27 mouse cellular contexts compared by ENCODE assay signal in genomic region chr14:104734213-104734612, GRCm38 (mm10).
A peak's percentile ranks its signal among the peaks of the same experiment; 100 is the strongest.
DNase-seq lines count a peak whose midpoint lies in the region; ATAC-seq and TF ChIP-seq lines count a peak whose summit lies in the region.
"Had no signal": no experiment of that assay in that cellular context is flagged by ENCODE, and none has a peak within 500 bp of the region (broad histone marks: within the 10 kb centered on the region; RNA-seq: fewer than 3 reads in every experiment).

No protein-coding gene starts in this region.

- H3K27ac ChIP-seq in heart, adult 2 months: peak overlapping the region; percentile 61
- H3K27ac ChIP-seq in heart, embryonic 12.5 days (ENCODE audit: poor library complexity, severe bottlenecking): peak overlapping the region; percentile 54; the same call in 1 of the 2 replicates
- H3K27ac ChIP-seq in heart, postnatal 0 days (ENCODE audit: low read depth): peak overlapping the region; percentile 54
- no peak overlapping the region for H3K27ac ChIP-seq in kidney, adult 2 months (ENCODE audit: insufficient read depth, low read depth, low read length)
- H3K27ac ChIP-seq in forebrain, postnatal 0 days (ENCODE audit: low read depth, low read length): no peak overlapping the region
- H3K27ac ChIP-seq: forebrain, embryonic 13.5 days; hindbrain, embryonic 10.5 days; hindbrain, embryonic 15.5 days; limb, embryonic 13.5 days; lung, embryonic 15.5 days; midbrain, embryonic 10.5 days; midbrain, embryonic 15.5 days; neural tube, embryonic 15.5 days; stomach, embryonic 15.5 days had no signal

- H3K79me2 ChIP-seq in heart, adult 2 months (replicated peaks; ENCODE audit: control insufficient read depth, insufficient read depth, low read length): no peaks in the 10 kb centered on the region

- no peaks in the 10 kb centered on the region for H3K9me3 ChIP-seq in heart, embryonic 12.5 days (replicated peaks)
- H3K9me3 ChIP-seq in heart, postnatal 0 days (replicated peaks; ENCODE audit: control insufficient read depth, low read length): no peaks in the 10 kb centered on the region
- no peaks in the 10 kb centered on the region for H3K9me3 ChIP-seq in forebrain, postnatal 0 days (ENCODE audit: low read length)
- H3K9me3 ChIP-seq: forebrain, embryonic 13.5 days; hindbrain, embryonic 10.5 days; hindbrain, embryonic 15.5 days; limb, embryonic 13.5 days; lung, embryonic 15.5 days; midbrain, embryonic 10.5 days; midbrain, embryonic 15.5 days; neural tube, embryonic 15.5 days; stomach, embryonic 15.5 days had no signal

- WGBS in heart, adult 2 months: 26% methylated on average over 3 of the region's 3 CpGs
- 20% methylated on average over 3 of the region's 3 CpGs for WGBS in heart, embryonic 12.5 days
- 17% methylated on average over 3 of the region's 3 CpGs for WGBS in heart, postnatal 0 days
- 60% methylated on average over 3 of the region's 3 CpGs for WGBS in kidney, adult 2 months
- 24% methylated on average over 3 of the region's 3 CpGs for WGBS in forebrain, postnatal 0 days

- DNase-seq in heart, adult 2 months: no peak
- no peak for DNase-seq in heart, postnatal 25 days (ENCODE audit: low spot score)
- peak; percentile 1 for DNase-seq in Muller cell, postnatal 12 days (ENCODE audit: inconsistent ontology term)
- peak; percentile 71 for DNase-seq in heart, postnatal 0 days (ENCODE audit: low spot score)
- no peak for DNase-seq in layer of hippocampus, postnatal 36 days
- DNase-seq in kidney, adult 2 months: no peak
- no peak for DNase-seq in forebrain, postnatal 0 days
- DNase-seq: adrenal gland, postnatal 14 days; cerebellum, adult 2 months; cerebellum, postnatal 25 days; kidney, adult 8-10 months; kidney, postnatal 10 days; retina, postnatal 1 day; right cerebral cortex, postnatal 14 days; thymus, adult 18-20 months; thymus, postnatal 25 days had no signal

- no peak overlapping the region for H3K4me2 ChIP-seq in heart, embryonic 12.5 days
- H3K4me2 ChIP-seq in heart, postnatal 0 days (ENCODE audit: low read depth, low read length): peak overlapping the region; percentile 12
- no peak overlapping the region for H3K4me2 ChIP-seq in forebrain, postnatal 0 days (ENCODE audit: low read depth)
- H3K4me2 ChIP-seq: forebrain, embryonic 13.5 days; hindbrain, embryonic 15.5 days; limb, embryonic 13.5 days; liver, embryonic 11.5 days; lung, embryonic 15.5 days; midbrain, embryonic 15.5 days; neural tube, embryonic 15.5 days; stomach, embryonic 15.5 days had no signal

- no peaks in the 10 kb centered on the region for H3K27me3 ChIP-seq in heart, adult 2 months (ENCODE audit: control insufficient read depth, insufficient read depth, low read length)
- no peaks in the 10 kb centered on the region for H3K27me3 ChIP-seq in heart, embryonic 12.5 days (replicated peaks)
- no peaks in the 10 kb centered on the region for H3K27me3 ChIP-seq in heart, postnatal 0 days (ENCODE audit: control insufficient read depth, insufficient read depth, low read length)
- no peaks in the 10 kb centered on the region for H3K27me3 ChIP-seq in kidney, adult 2 months (replicated peaks; ENCODE audit: control insufficient read depth, insufficient read depth, low read length)
- H3K27me3 ChIP-seq in forebrain, postnatal 0 days (ENCODE audit: insufficient read depth, low read length): no peaks in the 10 kb centered on the region
- H3K27me3 ChIP-seq: forebrain, embryonic 13.5 days; hindbrain, embryonic 15.5 days; limb, embryonic 13.5 days; lung, embryonic 15.5 days; midbrain, embryonic 15.5 days; neural tube, embryonic 15.5 days; stomach, embryonic 15.5 days had no signal

- no peak overlapping the region for H3K9ac ChIP-seq in heart, adult 2 months (ENCODE audit: low read depth, low read length)
- H3K9ac ChIP-seq in heart, embryonic 12.5 days: no peak overlapping the region
- no peak overlapping the region for H3K9ac ChIP-seq in heart, postnatal 0 days (replicated peaks; ENCODE audit: low read depth, low read length)
- H3K9ac ChIP-seq in forebrain, postnatal 0 days: no peak overlapping the region
- H3K9ac ChIP-seq: forebrain, embryonic 13.5 days; hindbrain, embryonic 15.5 days; limb, embryonic 13.5 days; lung, embryonic 15.5 days; midbrain, embryonic 15.5 days; neural tube, embryonic 15.5 days; stomach, embryonic 15.5 days had no signal

- no peak for ATAC-seq in heart, embryonic 12.5 days (ENCODE audit: insufficient number of reproducible peaks, low FRiP score)
- ATAC-seq in heart, postnatal 0 days (ENCODE audit: insufficient read depth, low read depth): peak; percentile 58
- ATAC-seq in forebrain, postnatal 0 days: no peak
- ATAC-seq: forebrain, embryonic 13.5 days; midbrain, embryonic 15.5 days had no signal

- TF ChIP-seq EP300 in heart, adult 2 months (IDR thresholded peaks at IDR 0.05; ENCODE audit: insufficient read depth, low read depth, low read length): no peak
- TF ChIP-seq EP300 in heart, postnatal 0 days (IDR thresholded peaks at IDR 0.05; ENCODE audit: low read depth): no peak

- TF ChIP-seq POLR2A in heart, adult 2 months (IDR thresholded peaks at IDR 0.05; ENCODE audit: insufficient read depth, low read depth, low read length): no peak
- TF ChIP-seq POLR2A in kidney, adult 2 months (IDR thresholded peaks at IDR 0.05; ENCODE audit: low read depth, low read length): no peak

- intact Hi-C loops in heart, adult 2 months (cut with DNase I): no loop called here
- intact Hi-C loops in heart, postnatal 25 days (cut with DNase I): no loop called here

- H3K36me3 ChIP-seq in heart, adult 2 months (ENCODE audit: control insufficient read depth, insufficient read depth, low read length): peaks cover 3% of the 10 kb centered on the region; the same call in 1 of the 2 replicates
- no peaks in the 10 kb centered on the region for H3K36me3 ChIP-seq in heart, embryonic 12.5 days
- H3K36me3 ChIP-seq in heart, postnatal 0 days (replicated peaks; ENCODE audit: control insufficient read depth, insufficient read depth, low read length): no peaks in the 10 kb centered on the region
- no peaks in the 10 kb centered on the region for H3K36me3 ChIP-seq in kidney, adult 2 months (ENCODE audit: control insufficient read depth, insufficient read depth, low read length)
- H3K36me3 ChIP-seq in forebrain, postnatal 0 days (ENCODE audit: insufficient read depth): no peaks in the 10 kb centered on the region
- H3K36me3 ChIP-seq: hindbrain, embryonic 10.5 days; hindbrain, embryonic 15.5 days; limb, embryonic 13.5 days; lung, embryonic 15.5 days; midbrain, embryonic 10.5 days; midbrain, embryonic 15.5 days; neural tube, embryonic 15.5 days; stomach, embryonic 15.5 days had no signal

- no peak overlapping the region for H3K4me3 ChIP-seq in heart, adult 2 months
- H3K4me3 ChIP-seq in heart, embryonic 12.5 days: no peak overlapping the region
- no peak overlapping the region for H3K4me3 ChIP-seq in heart, postnatal 0 days (ENCODE audit: low read depth, low read length)
- no peak overlapping the region for H3K4me3 ChIP-seq in kidney, adult 2 months (ENCODE audit: insufficient read depth, low read depth, low read length)
- H3K4me3 ChIP-seq in forebrain, postnatal 0 days (ENCODE audit: low read depth, low read length): no peak overlapping the region
- H3K4me3 ChIP-seq: forebrain, embryonic 13.5 days; hindbrain, embryonic 10.5 days; hindbrain, embryonic 15.5 days; limb, embryonic 13.5 days; lung, embryonic 15.5 days; midbrain, embryonic 10.5 days; midbrain, embryonic 15.5 days; neural tube, embryonic 15.5 days; stomach, embryonic 15.5 days had no signal

- H3K4me1 ChIP-seq in heart, adult 2 months (ENCODE audit: control insufficient read depth, insufficient read depth, low read length): no peaks in the 10 kb centered on the region; the same call in none of the 2 replicates
- H3K4me1 ChIP-seq in heart, embryonic 12.5 days (replicated peaks): peaks cover 8% of the 10 kb centered on the region; the same call in 1 of the 2 replicates
- peaks cover 5% of the 10 kb centered on the region; the same call in 1 of the 2 replicates for H3K4me1 ChIP-seq in heart, postnatal 0 days (ENCODE audit: control insufficient read depth, insufficient read depth)
- H3K4me1 ChIP-seq in kidney, adult 2 months (ENCODE audit: control insufficient read depth, insufficient read depth, low read length): no peaks in the 10 kb centered on the region
- H3K4me1 ChIP-seq in forebrain, postnatal 0 days (ENCODE audit: insufficient read depth): no peaks in the 10 kb centered on the region
- H3K4me1 ChIP-seq: forebrain, embryonic 13.5 days; hindbrain, embryonic 15.5 days; limb, embryonic 13.5 days; lung, embryonic 15.5 days; midbrain, embryonic 15.5 days; stomach, embryonic 15.5 days had no signal

- no peak for TF ChIP-seq CTCF in heart, adult 2 months (IDR thresholded peaks at IDR 0.05)
- no peak for TF ChIP-seq CTCF in heart, postnatal 0 days (IDR thresholded peaks at IDR 0.05; ENCODE audit: low read depth)
- no peak for TF ChIP-seq CTCF in kidney, adult 2 months (conservative IDR thresholded peaks at IDR 0.05; ENCODE audit: insufficient read depth, insufficient read length, low read depth, low read length)
- TF ChIP-seq CTCF in forebrain, postnatal 0 days (IDR thresholded peaks at IDR 0.05; ENCODE audit: low read depth): no peak

Comparison
In these comparisons a context has a peak if more than half of its experiments do, and no peak if none do; other contexts are left out.
1. DNase-seq: peak in Muller cell, postnatal 12 days (single experiment) and heart, postnatal 0 days (single experiment); none in heart, adult 2 months (0 of 2), heart, postnatal 25 days (single experiment), layer of hippocampus, postnatal 36 days (0 of 2), kidney, adult 2 months (single experiment) and forebrain, postnatal 0 days (single experiment).
2. H3K27ac ChIP-seq: peak in heart, adult 2 months (single experiment), heart, embryonic 12.5 days (single experiment) and heart, postnatal 0 days (single experiment); none in kidney, adult 2 months (single experiment) and forebrain, postnatal 0 days (single experiment).